Mouse (Mus musculus) E14TG2a.4 (cell line): ENCODE data around the gene G3bp1.

Experiments
- H3K27me3 ChIP-seq: 2 replicates; pipeline ENCODE4 v1.6.1; 2014; ENCODE audit warnings: low read length, control low read depth; ENCODE audit not compliant: insufficient read depth
- H3K36me3 ChIP-seq: 2 replicates; pipeline ENCODE4 v1.6.1; 2014; ENCODE audit warnings: low read length, control low read depth; ENCODE audit not compliant: insufficient read depth
- H3K4me1 ChIP-seq: replicated peaks from 2 replicates; pipeline ENCODE4 v1.6.1; 2014; ENCODE audit warnings: low read depth, low read length, control low read depth
- H3K4me3 ChIP-seq: replicated peaks from 2 replicates; pipeline ENCODE4 v1.5.1; 2014; ENCODE audit warnings: mild to moderate bottlenecking, low read length
- H3K9me3 ChIP-seq: 2 replicates; pipeline ENCODE4 v1.6.1; 2014; ENCODE audit warnings: low read length, control low read depth
- CTCF ChIP-seq: conservative IDR thresholded peaks from 2 replicates; pipeline ENCODE4 v1.5.1; 2014; ENCODE audit warnings: low read length
- NANOG ChIP-seq: IDR thresholded peaks from 2 replicates; pipeline ENCODE4 v1.6.1; 2014; ENCODE audit warnings: borderline replicate concordance, low read length, mixed read lengths
- POU5F1 ChIP-seq: IDR thresholded peaks from 2 replicates; pipeline ENCODE4 v1.6.1; 2014; ENCODE audit warnings: low read length, borderline replicate concordance

The G3bp1 gene

DNA sequence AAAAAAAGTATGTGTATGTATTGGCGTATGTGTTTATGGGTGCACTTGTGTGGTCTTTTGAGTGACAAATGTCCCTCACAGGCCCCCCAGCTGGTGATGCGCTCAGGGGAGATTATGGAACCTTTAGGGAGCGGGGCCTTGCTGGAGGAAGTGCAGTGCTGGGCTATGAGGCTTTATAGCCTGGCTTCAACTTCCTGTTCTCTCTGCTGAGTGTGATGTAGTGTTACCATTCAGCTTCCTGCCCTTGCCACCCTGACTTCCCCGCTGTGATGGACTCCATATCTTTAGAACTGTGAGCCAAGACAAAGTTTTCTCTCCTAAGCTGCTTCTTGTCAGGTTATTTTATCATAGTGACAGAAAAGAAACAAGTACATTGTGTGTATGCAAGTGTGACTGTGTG, 73.2 kb downstream of the G3bp1 start:
- Histone ChIP-seq H3K9me3 (peaks cover 7% of the 10 kb centered on the region), H3K36me3 (no peaks in the 10 kb centered on the region), H3K27me3 (0 out of 2 replicates have a peak, but pooled peaks cover 4% of the 10 kb centered on the region), H3K4me1 (no peaks in the 10 kb centered on the region), H3K4me3 (no peak overlapping the region)
- TF ChIP-seq NANOG (no peak), CTCF (no peak), POU5F1 (no peak)

DNA sequence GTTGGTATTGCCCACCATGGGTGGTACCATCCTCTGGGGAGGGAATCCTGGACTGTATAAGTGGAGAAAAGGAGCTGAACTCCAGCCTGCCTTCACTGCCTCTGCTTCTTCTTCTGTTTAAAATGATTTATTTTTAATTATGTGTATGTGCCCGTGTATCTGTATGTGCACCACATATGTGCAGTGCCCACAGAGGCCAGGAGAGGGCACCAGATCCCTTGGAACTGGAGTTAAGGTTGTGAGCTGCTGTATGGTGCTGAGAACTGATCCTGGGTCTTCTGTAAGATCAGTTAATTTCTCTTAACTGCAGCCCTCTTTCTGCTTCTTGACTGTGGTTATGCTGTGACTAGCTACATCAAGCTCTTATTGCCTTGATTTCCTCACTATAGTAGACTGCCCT, 76.2 kb downstream of the G3bp1 start:
- H3K36me3 ChIP-seq: no peaks in the 10 kb centered on the region
- H3K4me3 ChIP-seq: no peak overlapping the region
- H3K4me1 ChIP-seq: no peaks in the 10 kb centered on the region
- H3K9me3 ChIP-seq: peaks cover 7% of the 10 kb centered on the region
- TF ChIP-seq POU5F1: no peak
- TF ChIP-seq NANOG: no peak
- peak; percentile 59 for TF ChIP-seq CTCF
- H3K27me3 ChIP-seq: no peaks in the 10 kb centered on the region
